Mouse (Mus musculus) Muller cell, postnatal 12 days (primary cell): ENCODE results near the gene Cyp4f40.
"Not testable (repeated sequence)": the region's sequence is repeated elsewhere in the genome, so short reads cannot be mapped to it uniquely, and the experiment has no call there.

Source experiments
- DNase-seq: peaks from one replicate; pipeline ENCODE4 v3.0.0-alpha.2; 2015; ENCODE audit errors: inconsistent ontology term

Gene Cyp4f40

GRCm38 (mm10) chr17:32710541-32710940, 51.8 kb downstream of the Cyp4f40 start:
- not testable (repeated sequence) for DNase-seq

DNA sequence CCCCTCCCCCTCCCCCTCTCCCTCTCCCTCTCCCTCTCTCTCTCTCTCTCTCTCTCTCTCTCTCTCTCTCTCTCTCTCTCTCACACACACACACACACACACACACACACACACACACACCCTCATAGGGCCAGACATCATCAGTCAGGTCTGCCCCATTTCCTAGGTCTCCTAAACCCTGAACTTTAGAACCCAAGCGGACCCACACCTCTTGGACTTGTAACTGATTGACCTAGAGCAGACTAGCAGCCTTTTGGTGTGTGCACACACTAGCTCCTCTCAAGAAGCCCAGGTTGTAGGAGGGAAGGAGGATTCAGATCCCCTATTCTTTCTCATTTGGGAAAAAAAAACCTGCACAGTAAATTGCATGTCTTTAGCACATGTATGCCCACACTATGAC, 63.5 kb downstream of the Cyp4f40 start:
- DNase-seq, result not testable (repeated sequence)

DNA sequence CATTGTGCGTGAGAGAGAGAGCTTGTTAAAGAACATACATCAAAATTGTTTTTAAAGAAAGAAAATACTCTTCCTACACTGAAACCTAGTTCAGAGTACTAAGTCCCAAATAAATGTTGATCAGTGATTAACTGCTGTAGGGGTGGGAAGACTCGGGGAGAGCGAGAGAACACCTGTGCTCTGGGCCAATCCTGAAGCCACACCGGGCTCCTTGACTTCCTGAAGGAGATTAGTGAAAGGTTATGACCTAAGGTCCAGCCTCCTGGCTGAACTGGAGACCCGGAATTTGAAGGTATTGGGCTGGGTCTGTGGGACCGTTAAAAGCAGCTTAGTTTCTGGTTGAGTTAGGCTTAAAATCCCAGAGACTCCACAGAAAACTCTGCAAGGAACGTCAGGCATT, 64.1 kb downstream of the Cyp4f40 start:
- no peak for DNase-seq

DNA sequence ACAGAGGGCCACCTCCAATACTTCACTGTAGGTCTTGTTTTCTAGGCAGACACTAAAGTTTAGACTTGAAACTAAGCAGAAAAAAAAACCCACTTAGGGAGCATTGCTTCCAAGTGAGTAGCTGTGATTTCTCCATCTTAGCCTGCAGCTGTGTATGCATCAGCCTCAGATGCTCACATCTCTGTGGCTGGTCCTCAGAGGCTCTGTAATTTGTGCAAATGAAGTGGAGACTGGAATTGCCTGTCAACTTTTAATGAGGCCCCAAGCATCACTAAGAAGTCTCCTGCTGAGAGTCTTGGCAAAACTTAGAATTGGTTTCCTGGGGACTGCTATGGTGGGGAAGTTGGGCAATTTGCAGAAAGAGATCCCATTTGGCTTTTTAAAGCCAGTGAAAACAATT, 67.7 kb downstream of the Cyp4f40 start:
- not testable (repeated sequence) for DNase-seq
